Mouse (Mus musculus): ENCODE measurements at regions not wholly inside any gene's neighbourhood (a gene's known extent, or its start where the extent isn't known, plus 50 kb on each side); places are given as distances from the start of the nearest gene placed in this dataset.

DNA sequence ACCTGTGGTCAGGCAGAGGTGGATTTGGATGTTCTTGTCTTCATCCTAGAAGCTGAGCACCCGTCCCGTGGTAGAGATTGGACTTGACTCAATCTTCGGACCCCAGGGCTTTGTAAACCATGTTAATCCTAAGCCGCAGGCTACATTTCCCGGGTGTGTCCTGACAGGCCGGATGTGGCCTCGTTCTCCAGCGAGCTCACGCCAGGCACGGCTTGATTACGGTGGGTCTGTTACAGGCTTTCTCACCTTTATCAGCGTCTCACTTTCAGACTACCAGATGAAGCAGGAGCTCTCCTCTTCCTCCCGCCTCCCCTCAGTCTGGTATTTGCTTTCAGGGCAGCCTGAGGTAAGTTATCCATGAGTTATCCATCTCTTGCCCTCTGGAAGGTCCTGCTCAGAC is 156.4 kb upstream of the Six2 start:
- no peaks in the 10 kb centered on the region for H3K27me3 ChIP-seq (replicated peaks; ENCODE audit: control insufficient read depth, insufficient read depth, low read length)
- WGBS: 84% methylated on average over 13 of the region's 13 CpGs
- no peak for ATAC-seq

DNA sequence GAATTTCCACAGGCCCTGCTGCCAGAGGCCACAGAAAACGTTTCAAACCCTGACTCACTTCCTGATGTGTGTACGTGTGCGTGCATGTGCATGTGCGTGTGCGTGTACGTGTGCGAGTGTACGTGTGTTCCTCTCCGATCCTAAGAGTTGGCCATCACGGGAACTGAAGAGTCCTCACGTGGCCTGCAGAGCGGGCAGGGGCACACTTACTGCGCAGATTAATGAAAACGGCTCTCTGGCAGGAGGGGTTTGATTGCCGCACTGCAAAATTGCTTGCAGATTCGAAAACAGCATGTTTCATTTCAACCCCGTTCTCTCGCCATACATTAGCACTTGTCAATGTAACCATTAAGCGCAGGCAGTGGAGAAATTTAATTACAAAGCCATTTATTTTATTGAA is 135.0 kb upstream of the Six2 start:
- no peak for ATAC-seq
- no peak for TF ChIP-seq CTCF (IDR thresholded peaks at IDR 0.05; ENCODE audit: low read depth)
- H3K4me3 ChIP-seq (ENCODE audit: low read depth, low read length): no peak overlapping the region
- H3K4me2 ChIP-seq (replicated peaks; ENCODE audit: low read depth): no peak overlapping the region
- no peaks in the 10 kb centered on the region for H3K27me3 ChIP-seq (replicated peaks; ENCODE audit: control insufficient read depth, insufficient read depth, low read length)
- 83% methylated on average over 19 of the region's 19 CpGs for WGBS
- no peaks in the 10 kb centered on the region for H3K36me3 ChIP-seq (ENCODE audit: control insufficient read depth, insufficient read depth)
- no peak overlapping the region for H3K9ac ChIP-seq (ENCODE audit: low read depth, low read length)
- no peak overlapping the region for H3K27ac ChIP-seq (ENCODE audit: low read depth, low read length)
- H3K4me1 ChIP-seq (replicated peaks; ENCODE audit: control insufficient read depth, insufficient read depth, low read length): no peaks in the 10 kb centered on the region
- no peaks in the 10 kb centered on the region for H3K9me3 ChIP-seq (ENCODE audit: control insufficient read depth)

More for the DNA sequence above, 156.4 kb upstream of the Six2 start:
- Histone ChIP-seq H3K9me3 (ENCODE audit: control insufficient read depth) (no peaks in the 10 kb centered on the region), H3K4me2 (replicated peaks; ENCODE audit: low read depth) (no peak overlapping the region), H3K4me3 (ENCODE audit: low read depth, low read length) (no peak overlapping the region), H3K4me1 (replicated peaks; ENCODE audit: control insufficient read depth, insufficient read depth, low read length) (no peaks in the 10 kb centered on the region), H3K9ac (ENCODE audit: low read depth, low read length) (no peak overlapping the region), H3K27ac (ENCODE audit: low read depth, low read length) (no peak overlapping the region), H3K36me3 (ENCODE audit: control insufficient read depth, insufficient read depth) (no peaks in the 10 kb centered on the region)
- TF ChIP-seq CTCF (IDR thresholded peaks at IDR 0.05; ENCODE audit: low read depth): no peak

DNA sequence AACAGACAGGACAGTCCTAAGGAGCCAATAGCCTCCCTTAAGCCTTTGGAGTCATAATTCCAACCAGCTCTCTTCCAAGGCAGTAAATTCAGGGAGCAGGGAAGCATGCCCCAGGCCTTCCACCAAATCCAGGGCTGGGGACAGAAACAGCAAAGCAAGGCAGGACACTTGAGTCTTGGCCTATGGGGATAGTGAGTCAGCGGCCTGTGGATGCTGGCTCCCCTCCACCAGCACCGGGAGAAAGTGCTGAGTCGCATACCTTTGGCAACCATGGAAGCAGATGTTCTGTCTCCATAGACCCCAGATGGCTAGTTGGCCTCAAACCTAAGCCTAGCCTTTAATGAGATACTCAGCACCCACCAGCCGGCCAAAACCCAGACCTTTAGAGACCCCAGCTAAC is 133.8 kb upstream of the Six2 start:
- TF ChIP-seq CTCF (IDR thresholded peaks at IDR 0.05; ENCODE audit: low read depth): no peak
- Histone ChIP-seq H3K4me2 (replicated peaks; ENCODE audit: low read depth) (no peak overlapping the region), H3K36me3 (ENCODE audit: control insufficient read depth, insufficient read depth) (no peaks in the 10 kb centered on the region), H3K27me3 (replicated peaks; ENCODE audit: control insufficient read depth, insufficient read depth, low read length) (no peaks in the 10 kb centered on the region), H3K9ac (ENCODE audit: low read depth, low read length) (no peak overlapping the region), H3K27ac (ENCODE audit: low read depth, low read length) (no peak overlapping the region), H3K4me3 (ENCODE audit: low read depth, low read length) (no peak overlapping the region), H3K9me3 (ENCODE audit: control insufficient read depth) (no peaks in the 10 kb centered on the region), H3K4me1 (replicated peaks; ENCODE audit: control insufficient read depth, insufficient read depth, low read length) (no peaks in the 10 kb centered on the region)
- no peak for ATAC-seq
- WGBS: 82% methylated on average over 4 of the region's 4 CpGs

DNA sequence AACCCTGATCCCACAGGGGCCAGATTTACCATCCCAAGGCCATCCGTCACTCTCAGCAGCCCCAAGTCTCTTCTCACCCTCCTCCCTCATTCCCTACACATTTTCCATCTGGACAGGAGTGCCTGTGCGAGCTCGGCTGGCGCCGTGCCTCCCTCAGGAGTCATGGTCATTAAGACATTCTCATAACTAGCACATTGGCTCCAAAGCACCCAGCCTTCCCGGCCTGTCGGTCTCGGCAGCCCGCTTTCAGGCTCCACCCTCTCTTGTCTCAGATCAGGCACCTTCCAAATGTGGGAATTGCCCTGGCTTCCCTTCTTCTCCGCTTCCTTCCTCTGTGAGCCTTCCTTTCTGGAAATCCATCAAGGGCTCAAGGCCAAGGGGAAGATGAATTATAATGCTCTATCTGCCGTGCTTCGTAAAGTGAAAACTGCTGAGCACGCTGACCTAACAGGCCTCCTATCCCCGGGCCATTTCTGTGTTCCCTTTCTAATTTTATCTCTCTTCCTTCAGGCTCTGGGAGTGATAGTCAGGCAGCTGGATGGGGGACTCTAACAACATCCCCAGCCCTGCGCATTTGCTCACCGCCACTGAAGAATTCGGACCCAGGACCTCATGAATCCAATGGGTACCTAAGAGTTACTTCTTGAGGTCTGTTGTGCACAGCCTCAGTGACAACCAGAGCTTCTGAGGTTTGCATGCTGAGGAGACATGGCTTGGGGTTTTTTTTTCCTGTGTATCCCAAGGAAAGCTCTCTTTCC is 130.2 kb upstream of the Six2 start:
- no peaks in the 10 kb centered on the region for H3K36me3 ChIP-seq (ENCODE audit: control insufficient read depth, insufficient read depth)
- no peak overlapping the region for H3K4me3 ChIP-seq (ENCODE audit: low read depth, low read length)
- H3K9me3 ChIP-seq (ENCODE audit: control insufficient read depth): no peaks in the 10 kb centered on the region
- H3K9ac ChIP-seq (ENCODE audit: low read depth, low read length): no peak overlapping the region
- no peaks in the 10 kb centered on the region for H3K4me1 ChIP-seq (replicated peaks; ENCODE audit: control insufficient read depth, insufficient read depth, low read length)
- no peak overlapping the region for H3K4me2 ChIP-seq (replicated peaks; ENCODE audit: low read depth)
- TF ChIP-seq CTCF (IDR thresholded peaks at IDR 0.05; ENCODE audit: low read depth): no peak
- H3K27me3 ChIP-seq (replicated peaks; ENCODE audit: control insufficient read depth, insufficient read depth, low read length): no peaks in the 10 kb centered on the region
- 70% methylated on average over 17 of the region's 17 CpGs for WGBS
- no peak overlapping the region for H3K27ac ChIP-seq (ENCODE audit: low read depth, low read length)
- no peak for ATAC-seq

DNA sequence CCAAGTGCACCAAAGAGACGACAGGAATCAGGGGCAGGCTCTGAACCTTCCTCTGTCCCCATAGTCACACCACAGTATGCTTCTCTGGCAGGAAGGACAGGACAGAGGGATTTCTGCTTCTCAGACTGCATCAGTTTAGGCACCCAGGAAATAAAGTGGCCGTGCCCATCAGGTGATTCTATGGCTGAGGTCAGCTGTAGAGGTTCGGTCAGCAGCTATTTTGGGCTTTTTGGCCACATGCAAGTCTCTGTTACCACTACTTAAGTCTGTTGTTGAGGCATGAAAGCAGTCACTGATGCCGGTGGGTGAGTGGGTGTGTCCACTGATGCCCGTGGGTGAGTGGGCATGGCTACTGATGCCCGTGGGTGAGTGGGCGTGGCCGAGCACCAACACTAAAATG is 128.4 kb upstream of the Six2 start:
- H3K9me3 ChIP-seq (ENCODE audit: control insufficient read depth): no peaks in the 10 kb centered on the region
- TF ChIP-seq CTCF (IDR thresholded peaks at IDR 0.05; ENCODE audit: low read depth): no peak
- H3K27me3 ChIP-seq (replicated peaks; ENCODE audit: control insufficient read depth, insufficient read depth, low read length): no peaks in the 10 kb centered on the region
- 88% methylated on average over 8 of the region's 8 CpGs for WGBS
- no peak overlapping the region for H3K9ac ChIP-seq (ENCODE audit: low read depth, low read length)
- H3K36me3 ChIP-seq (ENCODE audit: control insufficient read depth, insufficient read depth): no peaks in the 10 kb centered on the region
- no peaks in the 10 kb centered on the region for H3K4me1 ChIP-seq (replicated peaks; ENCODE audit: control insufficient read depth, insufficient read depth, low read length)
- no peak overlapping the region for H3K4me3 ChIP-seq (ENCODE audit: low read depth, low read length)
- no peak overlapping the region for H3K4me2 ChIP-seq (replicated peaks; ENCODE audit: low read depth)
- no peak overlapping the region for H3K27ac ChIP-seq (ENCODE audit: low read depth, low read length)
- no peak for ATAC-seq

DNA sequence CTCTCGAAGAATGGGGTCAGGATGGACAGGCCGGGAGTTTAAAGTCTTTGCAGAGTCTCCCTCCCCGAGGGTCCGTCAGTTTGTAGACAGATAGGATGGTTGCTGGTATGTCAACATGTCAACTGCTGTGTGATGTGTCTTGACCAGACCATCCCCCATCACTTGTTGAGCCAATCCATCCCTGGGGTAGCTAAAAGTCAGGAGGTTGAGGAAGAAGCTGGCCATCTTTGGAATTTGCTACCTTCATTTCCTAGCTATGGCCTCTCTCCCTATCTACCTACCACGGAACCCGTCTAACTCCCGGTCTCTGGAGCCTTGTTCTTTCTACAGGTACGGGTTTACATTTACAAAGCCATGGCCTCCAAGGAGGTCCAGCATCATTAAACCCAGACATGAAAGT is 128.0 kb upstream of the Six2 start:
- no peak for TF ChIP-seq CTCF (IDR thresholded peaks at IDR 0.05; ENCODE audit: low read depth)
- no peak overlapping the region for H3K9ac ChIP-seq (ENCODE audit: low read depth, low read length)
- H3K9me3 ChIP-seq (ENCODE audit: control insufficient read depth): no peaks in the 10 kb centered on the region
- H3K4me1 ChIP-seq (replicated peaks; ENCODE audit: control insufficient read depth, insufficient read depth, low read length): no peaks in the 10 kb centered on the region
- no peak overlapping the region for H3K4me3 ChIP-seq (ENCODE audit: low read depth, low read length)
- WGBS: 77% methylated on average over 8 of the region's 8 CpGs
- H3K36me3 ChIP-seq (ENCODE audit: control insufficient read depth, insufficient read depth): no peaks in the 10 kb centered on the region
- H3K4me2 ChIP-seq (replicated peaks; ENCODE audit: low read depth): no peak overlapping the region
- H3K27me3 ChIP-seq (replicated peaks; ENCODE audit: control insufficient read depth, insufficient read depth, low read length): no peaks in the 10 kb centered on the region
- no peak for ATAC-seq
- no peak overlapping the region for H3K27ac ChIP-seq (ENCODE audit: low read depth, low read length)

Data from intestine, postnatal 0 days (tissue).